Mouse (Mus musculus) embryonic facial prominence, embryonic 14.5 days (tissue): Measurements from ENCODE around the gene Tmem245. TPM values are rescaled to one million over a fixed set of nuclear protein-coding genes. Genes with fewer than 3 reads are reported as not detected.

Experiments
- ATAC-seq: fragments of 200-750 bp; cut with Nextera tagmentation; 2 replicates; pipeline ENCODE4 v1.8.0; 2017; ENCODE audit warnings: low read depth, moderate number of reproducible peaks, moderate TSS enrichment
- DNase-seq: peaks from one replicate; pipeline ENCODE4 v3.0.0-alpha.2; 2015; ENCODE audit warnings: low spot score
- H3K27ac ChIP-seq: fragments of 300-500 bp; sonication (generic); replicated peaks from 2 replicates; pipeline ENCODE4 v1.5.1; 2014; ENCODE audit warnings: low read depth, mild to moderate bottlenecking, low read length, moderate library complexity
- H3K27me3 ChIP-seq: fragments of 300-500 bp; sonication (generic); replicated peaks from 2 replicates; pipeline ENCODE4 v1.6.1; 2014; ENCODE audit warnings: low read length; ENCODE audit not compliant: control insufficient read depth, insufficient read depth
- H3K36me3 ChIP-seq: fragments of 300-500 bp; sonication (generic); 2 replicates; pipeline ENCODE4 v1.6.1; 2014; ENCODE audit warnings: low read length, mixed read lengths; ENCODE audit not compliant: control insufficient read depth, insufficient read depth
- H3K4me1 ChIP-seq: fragments of 300-500 bp; sonication (generic); 2 replicates; pipeline ENCODE4 v1.6.1; 2014; ENCODE audit warnings: antibody characterized with exemption, low read length; ENCODE audit not compliant: control insufficient read depth, insufficient read depth
- H3K4me2 ChIP-seq: fragments of 300-500 bp; sonication (generic); 2 replicates; pipeline ENCODE4 v1.6.1; 2014; ENCODE audit warnings: low read depth, mild to moderate bottlenecking, low read length, moderate library complexity, mixed read lengths
- H3K4me3 ChIP-seq: fragments of 300-500 bp; sonication (generic); 2 replicates; pipeline ENCODE4 v1.5.1; 2014; ENCODE audit warnings: low read depth, mild to moderate bottlenecking, low read length
- H3K9ac ChIP-seq: fragments of 300-500 bp; sonication (generic); 2 replicates; pipeline ENCODE4 v1.6.1; 2014; ENCODE audit warnings: low read depth, mild to moderate bottlenecking, low read length, moderate library complexity, mixed read lengths
- H3K9me3 ChIP-seq: fragments of 300-500 bp; sonication (generic); 2 replicates; pipeline ENCODE4 v1.6.1; 2016; ENCODE audit warnings: low read length; ENCODE audit not compliant: control insufficient read depth
- whole genome bisulfite sequencing: fragments of 180-500 bp; shearing (Covaris S2); extraction: QIAGEN DNeasy Blood & Tissue Kit; methylation state at CpG from one replicate; pipeline ENCODE4 v1.1.7; 2014; 5-methylcytosine and 5-hydroxymethylcytosine counted together
- polyA plus RNA-seq: library from polyadenylated mRNA; unstranded; fragments of >200 nt; fragmentation: Nextera tagmentation; extraction: Ambion mirVana; gene quantifications from 2 replicates; pipeline ENCODE4 v1.2.1, GENCODE M21; 2014

Gene Tmem245
- polyA plus RNA-seq, 1 experiment from 2014 or later: 9.8 TPM

DNA sequence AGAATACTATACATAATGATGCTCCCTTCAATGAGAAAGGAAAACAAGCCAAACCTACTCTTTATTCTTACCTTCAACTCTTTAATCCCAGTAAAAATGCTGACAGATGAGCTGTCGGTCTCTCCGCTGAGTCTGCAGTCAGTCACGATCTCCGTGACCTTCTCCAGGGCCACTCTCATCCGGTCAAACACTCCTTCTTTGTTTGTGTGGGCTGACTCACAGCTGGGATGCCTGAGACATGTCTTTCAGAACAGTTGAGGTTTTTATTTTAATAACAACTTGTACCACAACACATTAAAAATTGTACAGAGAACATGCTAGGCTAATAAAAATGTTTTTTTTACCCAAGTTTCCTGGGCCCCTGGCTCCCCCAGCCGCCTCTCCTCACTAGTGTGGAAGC, 109.6 kb downstream of the Tmem245 start:
- Histone ChIP-seq H3K4me2 (no peak overlapping the region), H3K4me1 (no peaks in the 10 kb centered on the region), H3K4me3 (no peak overlapping the region), H3K9me3 (no peaks in the 10 kb centered on the region), H3K27me3 (no peaks in the 10 kb centered on the region), H3K27ac (no peak overlapping the region), H3K36me3 (peaks cover 25% of the 10 kb centered on the region; the same call in 1 of the 2 replicates), H3K9ac (no peak overlapping the region)
- no peak for ATAC-seq
- DNase-seq: no peak
- WGBS: 65% methylated on average over 6 of the region's 6 CpGs

DNA sequence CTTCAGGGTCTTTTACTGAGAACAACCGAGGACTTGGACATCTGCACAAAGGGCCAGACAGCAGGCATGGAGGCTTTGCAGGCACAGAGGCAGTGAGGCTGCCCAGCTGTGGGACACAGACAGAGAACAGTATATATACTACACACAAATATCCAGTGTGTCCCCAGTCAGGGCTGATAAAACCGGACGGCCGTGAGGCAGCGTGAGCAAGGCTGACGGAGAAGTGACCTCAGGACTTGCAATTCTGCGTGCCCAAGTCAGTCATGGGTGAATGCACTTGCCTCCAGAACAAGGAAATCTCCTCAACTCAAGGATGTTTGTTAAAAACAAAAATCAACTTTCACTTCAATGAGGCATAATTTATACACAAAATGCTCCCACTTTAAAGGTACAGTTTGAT, 115.2 kb downstream of the Tmem245 start:
- WGBS: 88% methylated on average over 7 of the region's 7 CpGs
- no peaks in the 10 kb centered on the region for H3K27me3 ChIP-seq

DNA sequence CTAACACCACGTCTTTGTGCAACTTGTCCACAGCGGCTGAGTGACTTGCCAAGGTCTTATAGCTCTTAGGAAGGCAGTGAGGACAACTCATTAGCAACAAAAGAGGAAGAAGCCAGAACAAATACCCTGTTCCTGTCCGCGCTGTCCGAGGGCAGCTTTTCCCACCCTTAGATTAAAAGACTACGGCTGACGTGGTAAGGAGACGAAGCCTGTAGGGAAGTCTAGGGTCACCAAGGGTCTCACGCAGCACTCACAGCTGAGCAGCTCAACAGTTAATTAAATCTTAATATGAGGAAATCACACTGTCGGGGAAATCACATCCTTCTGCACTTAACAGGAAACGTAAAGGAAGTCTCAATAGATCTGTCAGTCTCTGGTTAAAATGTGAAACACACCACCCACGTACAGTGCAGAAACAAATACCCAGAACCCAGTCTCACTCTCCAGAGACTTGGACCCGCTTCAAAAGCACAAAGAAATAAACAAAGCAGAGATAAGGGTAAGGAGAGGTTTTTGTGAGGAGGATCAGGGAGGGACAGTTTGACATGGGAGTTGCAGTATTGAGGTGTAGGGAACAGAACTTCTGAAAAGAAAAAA, 116.1 kb downstream of the Tmem245 start:
- H3K36me3 ChIP-seq: peaks cover 28% of the 10 kb centered on the region
- no peaks in the 10 kb centered on the region for H3K27me3 ChIP-seq
- H3K27ac ChIP-seq: no peak overlapping the region
- WGBS: 58% methylated on average over 13 of the region's 13 CpGs
- no peak for ATAC-seq
- 0 out of 2 replicates have a peak, but pooled peaks cover 6% of the 10 kb centered on the region for H3K4me1 ChIP-seq
- H3K9me3 ChIP-seq: no peaks in the 10 kb centered on the region
- H3K9ac ChIP-seq: no peak overlapping the region
- no peak overlapping the region for H3K4me2 ChIP-seq
- no peak overlapping the region for H3K4me3 ChIP-seq
- no peak for DNase-seq

More for the DNA sequence above, 115.2 kb downstream of the Tmem245 start:
- no peak for DNase-seq
- Histone ChIP-seq H3K4me1 (0 out of 2 replicates have a peak, but pooled peaks cover 6% of the 10 kb centered on the region), H3K9me3 (no peaks in the 10 kb centered on the region), H3K27ac (no peak overlapping the region), H3K4me3 (no peak overlapping the region), H3K4me2 (no peak overlapping the region), H3K9ac (no peak overlapping the region), H3K36me3 (peaks cover 25% of the 10 kb centered on the region)
- ATAC-seq: no peak

DNA sequence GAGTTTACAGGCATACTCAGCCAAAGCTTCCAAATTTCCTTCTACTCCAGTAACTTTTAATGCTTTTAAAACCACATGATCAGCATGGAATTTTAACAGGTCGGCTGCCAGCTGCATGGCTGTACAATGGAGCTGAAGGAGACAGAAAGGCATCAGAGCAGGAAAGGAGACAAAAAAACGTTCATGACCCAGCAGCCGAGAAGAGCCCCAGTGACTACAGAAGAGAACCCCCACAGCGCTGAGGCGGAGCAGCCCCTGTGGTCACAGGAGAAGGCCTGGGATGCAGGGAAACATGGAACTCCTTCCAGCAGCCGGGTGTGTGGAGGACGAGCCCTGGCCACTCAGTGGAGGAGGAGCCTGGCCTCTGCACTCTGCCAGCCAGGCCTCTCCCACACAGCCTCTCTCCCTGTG, 117.7 kb downstream of the Tmem245 start:
- ATAC-seq: no peak; the same call in 1 of the 2 replicates
- WGBS: 60% methylated on average over 7 of the region's 7 CpGs
- no peak overlapping the region for H3K4me2 ChIP-seq
- no peaks in the 10 kb centered on the region for H3K27me3 ChIP-seq
- H3K4me3 ChIP-seq: no peak overlapping the region
- 0 out of 2 replicates have a peak, but pooled peaks cover 6% of the 10 kb centered on the region for H3K4me1 ChIP-seq
- no peak overlapping the region for H3K27ac ChIP-seq
- no peak overlapping the region for H3K9ac ChIP-seq
- H3K36me3 ChIP-seq: peaks cover 28% of the 10 kb centered on the region
- no peak for DNase-seq
- no peaks in the 10 kb centered on the region for H3K9me3 ChIP-seq

DNA sequence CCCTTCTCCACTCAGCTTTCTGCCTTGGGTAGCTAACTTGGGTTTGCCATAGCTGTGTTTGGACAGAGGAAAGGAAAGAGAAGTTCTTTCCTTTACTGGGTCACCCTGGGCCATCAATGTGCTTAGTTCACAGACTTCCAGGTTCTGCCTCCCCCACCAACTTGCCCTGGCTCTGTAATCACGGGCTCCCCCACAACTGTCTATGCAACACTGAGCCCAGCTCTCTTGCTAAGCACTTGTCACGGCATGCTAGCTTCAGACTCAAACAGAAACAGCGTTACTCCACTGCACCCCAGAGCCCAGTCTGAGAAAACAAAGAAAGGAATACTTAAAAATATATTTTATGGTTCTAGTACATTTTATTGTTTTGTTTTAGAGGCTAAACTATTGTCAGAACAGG, 118.3 kb downstream of the Tmem245 start:
- ATAC-seq: no peak

DNA sequence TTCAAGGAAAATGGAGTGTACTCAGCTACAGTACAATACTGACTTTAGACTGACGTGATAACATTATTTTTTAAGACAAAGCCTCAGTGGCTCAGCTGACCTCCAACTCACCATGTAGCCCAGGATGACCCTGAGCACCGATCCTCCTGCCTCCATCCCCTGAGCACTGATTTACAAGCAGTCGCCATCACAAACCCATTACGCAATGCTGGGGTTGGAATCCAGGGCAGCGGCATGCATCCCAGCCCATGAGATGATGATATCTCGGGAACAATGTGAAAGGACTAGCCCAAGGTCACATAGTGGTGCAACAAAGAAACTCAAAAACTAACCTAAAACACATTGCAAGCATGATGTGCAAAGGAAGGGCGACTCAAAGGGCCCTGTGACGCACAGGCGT, 123.0 kb downstream of the Tmem245 start:
- no peaks in the 10 kb centered on the region for H3K4me1 ChIP-seq
- no peaks in the 10 kb centered on the region for H3K9me3 ChIP-seq
- H3K9ac ChIP-seq: no peak overlapping the region
- H3K27ac ChIP-seq: no peak overlapping the region
- no peak overlapping the region for H3K4me2 ChIP-seq
- H3K27me3 ChIP-seq: no peaks in the 10 kb centered on the region
- DNase-seq (no peak), ATAC-seq (no peak)
- H3K4me3 ChIP-seq: no peak overlapping the region
- WGBS: 92% methylated on average over 9 of the region's 9 CpGs
- H3K36me3 ChIP-seq: peaks cover 12% of the 10 kb centered on the region

More for the DNA sequence above, 118.3 kb downstream of the Tmem245 start:
- Histone ChIP-seq H3K4me3 (no peak overlapping the region), H3K27me3 (no peaks in the 10 kb centered on the region), H3K9me3 (no peaks in the 10 kb centered on the region), H3K4me2 (no peak overlapping the region), H3K36me3 (peaks cover 25% of the 10 kb centered on the region), H3K4me1 (0 out of 2 replicates have a peak, but pooled peaks cover 6% of the 10 kb centered on the region), H3K27ac (no peak overlapping the region), H3K9ac (no peak overlapping the region)
- 77% methylated on average over 3 of the region's 3 CpGs for WGBS
- DNase-seq: no peak

DNA sequence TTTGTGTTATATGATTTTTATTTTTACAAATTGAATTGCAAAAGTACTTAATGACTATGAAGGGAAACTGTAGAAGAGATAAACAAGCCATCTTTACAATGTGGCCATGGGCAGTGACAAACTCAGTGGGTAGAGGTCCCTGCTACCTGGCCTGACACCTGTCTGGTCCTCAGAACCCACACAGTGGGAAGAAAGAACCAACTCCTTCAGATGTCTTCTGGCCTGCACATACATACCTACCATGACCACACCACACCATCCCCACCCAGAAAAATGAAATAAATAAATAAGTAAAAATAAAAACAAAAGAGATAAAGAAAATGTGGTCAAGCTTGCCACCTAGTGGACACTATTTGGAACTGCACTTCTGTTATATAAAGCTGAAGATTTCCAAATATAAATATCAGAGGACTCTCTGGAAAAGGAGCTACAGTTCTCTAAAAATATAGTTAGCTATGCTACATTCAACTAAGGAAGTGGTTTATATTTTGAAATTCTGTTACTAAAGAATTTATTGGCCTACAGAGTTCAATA, 127.2 kb downstream of the Tmem245 start:
- Histone ChIP-seq H3K4me3 (no peak overlapping the region), H3K27me3 (no peaks in the 10 kb centered on the region), H3K4me1 (no peaks in the 10 kb centered on the region), H3K4me2 (no peak overlapping the region), H3K36me3 (no peaks in the 10 kb centered on the region), H3K9me3 (no peaks in the 10 kb centered on the region), H3K9ac (no peak overlapping the region), H3K27ac (no peak overlapping the region)
- no peak for DNase-seq
- no peak for ATAC-seq
